Mouse (Mus musculus) heart, embryonic 11.5 days (tissue): ENCODE data around the gene Npm1. TPM values are rescaled to one million over a fixed set of nuclear protein-coding genes. Genes with fewer than 3 reads are reported as not detected.

Experiments
- ATAC-seq: fragments of 200-750 bp; cut with Nextera tagmentation; replicated peaks from 2 replicates; pipeline ENCODE4 v1.8.0; 2017; ENCODE audit warnings: moderate library complexity; ENCODE audit not compliant: insufficient number of reproducible peaks, low FRiP score, low TSS enrichment
- H3K27ac ChIP-seq: fragments of 300-500 bp; sonication (generic); 2 replicates; pipeline ENCODE4 v1.5.1; 2014; ENCODE audit warnings: mild to moderate bottlenecking, low read depth, low read length
- H3K27me3 ChIP-seq: fragments of 300-500 bp; sonication (generic); 2 replicates; pipeline ENCODE4 v1.6.1; 2014; ENCODE audit warnings: mild to moderate bottlenecking, low read length, mixed read lengths; ENCODE audit not compliant: control insufficient read depth, insufficient read depth
- H3K36me3 ChIP-seq: fragments of 300-500 bp; sonication (generic); 2 replicates; pipeline ENCODE4 v1.6.1; 2014; ENCODE audit warnings: mild to moderate bottlenecking, low read length, moderate library complexity, mixed read lengths; ENCODE audit not compliant: control insufficient read depth, insufficient read depth
- H3K4me1 ChIP-seq: fragments of 300-500 bp; sonication (generic); 2 replicates; pipeline ENCODE4 v1.6.1; 2014; ENCODE audit warnings: low read length; ENCODE audit not compliant: control insufficient read depth, insufficient read depth
- H3K4me2 ChIP-seq: fragments of 300-500 bp; sonication (generic); 2 replicates; pipeline ENCODE4 v1.6.1; 2014; ENCODE audit warnings: mild to moderate bottlenecking, moderate library complexity
- H3K4me3 ChIP-seq: fragments of 300-500 bp; sonication (generic); 2 replicates; pipeline ENCODE4 v1.5.1; 2014; ENCODE audit warnings: low read depth, low read length
- H3K9ac ChIP-seq: fragments of 300-500 bp; sonication (generic); 2 replicates; pipeline ENCODE4 v1.6.1; 2014; ENCODE audit warnings: mild to moderate bottlenecking, low read depth, low read length, moderate library complexity
- H3K9me3 ChIP-seq: fragments of 300-500 bp; sonication (generic); replicated peaks from 2 replicates; pipeline ENCODE4 v1.6.1; 2016; ENCODE audit warnings: low read length; ENCODE audit not compliant: control insufficient read depth
- WGBS: fragments of 180-500 bp; shearing (Covaris S2); extraction: QIAGEN DNeasy Blood & Tissue Kit; methylation state at CpG from one replicate; pipeline ENCODE4 v1.1.7; 2014; ENCODE audit not compliant: insufficient replicate concordance; 5-methylcytosine and 5-hydroxymethylcytosine counted together
- polyA plus RNA-seq: library from polyadenylated mRNA; unstranded; fragments of >200 nt; fragmentation: Nextera tagmentation; extraction: Ambion mirVana; gene quantifications from 2 replicates; pipeline ENCODE4 v1.2.1, GENCODE M21; 2014

Gene Npm1
- polyA plus RNA-seq, 1 experiment from 2014 or later = 689 TPM

- Histone ChIP-seq H3K27me3 (0 out of 2 replicates have a peak, but pooled peaks cover 8% of the 10 kb centered on the region), H3K36me3 (no peaks in the 10 kb centered on the region), H3K27ac (no peak overlapping the region), H3K4me2 (no peak overlapping the region), H3K9me3 (no peaks in the 10 kb centered on the region), H3K9ac (no peak overlapping the region), H3K4me3 (no peak overlapping the region), H3K4me1 (no peaks in the 10 kb centered on the region)
- WGBS = 61% methylated on average over 8 of the region's 8 CpGs
- ATAC-seq = no peak
Measured at GRCm38 (mm10) chr11:33132619-33133338, 30.2 kb downstream of the Npm1 start.

DNA sequence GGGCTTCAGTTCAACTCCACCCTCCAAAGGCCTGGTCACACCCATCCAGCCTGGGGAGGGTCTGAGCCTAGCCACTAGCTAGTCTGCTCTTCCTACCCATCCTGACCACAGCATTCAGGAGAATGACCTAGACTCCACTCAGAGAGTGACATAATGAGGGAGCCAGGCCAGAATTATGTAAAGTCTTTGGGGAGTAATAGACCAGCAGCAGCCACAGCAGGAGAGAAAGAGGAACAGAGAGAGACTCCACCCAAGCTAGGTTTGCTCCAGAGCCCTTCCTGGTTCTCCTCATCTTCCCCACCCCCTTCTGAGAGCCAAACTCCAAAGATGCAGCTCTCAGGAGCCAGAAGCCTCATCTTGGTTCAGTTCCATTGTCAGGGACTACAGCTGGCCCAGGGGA lies 35.9 kb downstream of the Npm1 start:
- H3K9me3 ChIP-seq = no peaks in the 10 kb centered on the region
- H3K4me1 ChIP-seq = no peaks in the 10 kb centered on the region
- no peak overlapping the region for H3K9ac ChIP-seq
- H3K4me3 ChIP-seq = no peak overlapping the region
- no peak for ATAC-seq
- peaks cover 18% of the 10 kb centered on the region for H3K27me3 ChIP-seq
- no peak overlapping the region for H3K4me2 ChIP-seq
- no peak overlapping the region for H3K27ac ChIP-seq
- no peaks in the 10 kb centered on the region for H3K36me3 ChIP-seq

DNA sequence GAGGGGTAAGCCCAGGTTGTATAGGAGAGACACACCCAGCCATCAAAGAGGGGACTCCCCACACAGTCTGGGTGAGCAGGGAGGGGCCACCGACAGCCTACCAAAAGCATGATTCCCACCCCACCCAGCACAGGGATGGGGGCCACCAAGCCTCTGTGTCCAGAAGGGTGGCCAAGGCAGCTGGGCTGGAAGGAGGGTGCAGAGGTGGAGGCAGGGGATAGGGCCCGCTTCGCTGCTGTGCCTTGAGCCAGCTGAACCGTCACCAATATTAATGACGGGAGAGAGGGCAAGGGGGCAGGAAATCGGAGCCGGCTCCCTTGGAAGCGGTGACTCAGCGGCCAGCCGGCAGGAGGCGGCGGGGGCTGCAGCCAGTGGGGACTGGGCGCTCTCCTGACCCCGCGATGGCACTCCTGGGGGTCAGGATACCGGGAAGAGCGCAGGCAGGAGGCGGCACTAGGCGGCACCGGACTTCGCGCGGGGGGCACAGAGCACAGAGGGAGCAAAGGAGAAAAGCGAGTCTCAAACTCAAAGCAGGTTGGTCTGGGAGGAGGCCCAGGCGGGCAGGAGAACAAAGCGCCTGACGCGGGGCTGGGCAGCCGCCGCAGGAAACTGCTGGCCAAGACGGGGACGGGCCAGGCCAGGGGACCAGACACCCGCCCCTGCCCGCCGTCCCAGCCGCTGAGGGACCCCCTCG lies 40.3 kb downstream of the Npm1 start:
- Histone ChIP-seq H3K9me3 (no peaks in the 10 kb centered on the region), H3K36me3 (no peaks in the 10 kb centered on the region), H3K27me3 (peaks cover 28% of the 10 kb centered on the region), H3K27ac (no peak overlapping the region), H3K4me3 (peak overlapping the region; percentile 36), H3K4me2 (peak overlapping the region; percentile 68), H3K9ac (peak overlapping the region; percentile 66), H3K4me1 (no peaks in the 10 kb centered on the region)
- WGBS = 1% methylated on average over 37 of the region's 37 CpGs
- peak; percentile 40; the same call in 1 of the 2 replicates for ATAC-seq

GRCm38 (mm10) chr11:33119556-33119955 lies 43.5 kb downstream of the Npm1 start:
- no peak overlapping the region for H3K27ac ChIP-seq
- no peaks in the 10 kb centered on the region for H3K9me3 ChIP-seq
- H3K4me1 ChIP-seq = no peaks in the 10 kb centered on the region
- H3K36me3 ChIP-seq = no peaks in the 10 kb centered on the region
- H3K9ac ChIP-seq = no peak overlapping the region
- ATAC-seq = no peak
- H3K4me3 ChIP-seq = no peak overlapping the region
- H3K27me3 ChIP-seq = peaks cover 28% of the 10 kb centered on the region
- no peak overlapping the region for H3K4me2 ChIP-seq
- 69% methylated on average over 8 of the region's 8 CpGs for WGBS

- no peak overlapping the region for H3K4me2 ChIP-seq
- no peak for ATAC-seq
- no peaks in the 10 kb centered on the region for H3K4me1 ChIP-seq
- no peaks in the 10 kb centered on the region for H3K36me3 ChIP-seq
- H3K4me3 ChIP-seq = no peak overlapping the region
- WGBS = 69% methylated on average over 7 of the region's 7 CpGs
- H3K27ac ChIP-seq = no peak overlapping the region
- H3K9me3 ChIP-seq = no peaks in the 10 kb centered on the region
- H3K9ac ChIP-seq = no peak overlapping the region
- peaks cover 28% of the 10 kb centered on the region for H3K27me3 ChIP-seq
Measured at GRCm38 (mm10) chr11:33119116-33119515, 43.9 kb downstream of the Npm1 start.

GRCm38 (mm10) chr11:33118480-33118879 lies 44.5 kb downstream of the Npm1 start:
- WGBS = 52% methylated on average over 6 of the region's 6 CpGs
- ATAC-seq = no peak

GRCm38 (mm10) chr11:33115796-33116195 lies 47.2 kb downstream of the Npm1 start:
- H3K4me2 ChIP-seq = no peak overlapping the region
- no peaks in the 10 kb centered on the region for H3K36me3 ChIP-seq
- H3K27ac ChIP-seq = no peak overlapping the region
- no peak overlapping the region for H3K9ac ChIP-seq
- H3K4me1 ChIP-seq = no peaks in the 10 kb centered on the region
- no peak for ATAC-seq
- no peaks in the 10 kb centered on the region for H3K9me3 ChIP-seq
- H3K27me3 ChIP-seq = peaks cover under 1% of the 10 kb centered on the region; the same call in 1 of the 2 replicates
- H3K4me3 ChIP-seq = no peak overlapping the region
- 90% methylated on average over 3 of the region's 3 CpGs for WGBS

More at GRCm38 (mm10) chr11:33118480-33118879, 44.5 kb downstream of the Npm1 start:
- Histone ChIP-seq H3K4me1 (no peaks in the 10 kb centered on the region), H3K9me3 (no peaks in the 10 kb centered on the region), H3K27ac (no peak overlapping the region), H3K36me3 (no peaks in the 10 kb centered on the region), H3K27me3 (peaks cover 23% of the 10 kb centered on the region), H3K4me3 (no peak overlapping the region), H3K4me2 (no peak overlapping the region), H3K9ac (no peak overlapping the region)

GRCm38 (mm10) chr11:33112407-33112806 lies 50.6 kb downstream of the Npm1 start:
- H3K9me3 ChIP-seq = no peaks in the 10 kb centered on the region
- H3K4me1 ChIP-seq = no peaks in the 10 kb centered on the region
- H3K36me3 ChIP-seq = no peaks in the 10 kb centered on the region
- H3K9ac ChIP-seq = no peak overlapping the region
- H3K27ac ChIP-seq = no peak overlapping the region
- ATAC-seq = no peak
- WGBS = 13% methylated on average over 1 of the region's 1 CpGs
- H3K4me2 ChIP-seq = no peak overlapping the region
- H3K27me3 ChIP-seq = no peaks in the 10 kb centered on the region; the same call in 1 of the 2 replicates
- no peak overlapping the region for H3K4me3 ChIP-seq
